Mouse (Mus musculus): ENCODE results near the gene Olfr97.
"Not testable (repeated sequence)": the region's sequence is repeated elsewhere in the genome, so short reads cannot be mapped to it uniquely, and the experiment has no call there.

The Olfr97 gene

GRCm38 (mm10) chr17:37237230-37237629 lies at the start of gene Olfr97:
Gene Olfr97 (minus strand): TSS chr17:37237330.
- not testable (repeated sequence) for DNase-seq

- no peak for DNase-seq
These were observed 46.2 kb upstream of the Olfr97 start, which contains the start of gene Olfr99 for GRCm38 (mm10) chr17:37283360-37283759. Gene Olfr99 (minus strand): TSS chr17:37283460.

- DNase-seq = no peak
These were observed 43.2 kb upstream of the Olfr97 start for GRCm38 (mm10) chr17:37280331-37280730.

- no peak for DNase-seq
These were observed 39.4 kb upstream of the Olfr97 start for GRCm38 (mm10) chr17:37276573-37276972.

- no peak for DNase-seq
These were observed 38.6 kb upstream of the Olfr97 start for GRCm38 (mm10) chr17:37275626-37276248.

GRCm38 (mm10) chr17:37270702-37271092 lies 33.6 kb upstream of the Olfr97 start:
- peak; percentile 10 to 42 for DNase-seq

GRCm38 (mm10) chr17:37270058-37270701 lies 33.0 kb upstream of the Olfr97 start, which contains the start of gene H2-M3:
Gene H2-M3 (plus strand): TSS chr17:37270220.
- peak; percentile 89 for DNase-seq

GRCm38 (mm10) chr17:37263626-37264025 lies 26.5 kb upstream of the Olfr97 start, which contains the start of gene Olfr98:
Gene Olfr98 (minus strand): TSS chr17:37263749.
- DNase-seq = no peak

- peak; percentile 6 to 9 for DNase-seq
These were observed 13.4 kb upstream of the Olfr97 start for GRCm38 (mm10) chr17:37250544-37250943.

GRCm38 (mm10) chr17:37249460-37249859 lies 12.3 kb upstream of the Olfr97 start:
- DNase-seq = no peak

GRCm38 (mm10) chr17:37246715-37247114 lies 9.6 kb upstream of the Olfr97 start:
- DNase-seq = peak; percentile 22 to 36

GRCm38 (mm10) chr17:37242198-37242597 lies 5.1 kb upstream of the Olfr97 start:
- no peak for DNase-seq

GRCm38 (mm10) chr17:37221879-37222278 lies 15.3 kb downstream of the Olfr97 start:
- no peak for DNase-seq

GRCm38 (mm10) chr17:37219846-37220245 lies 17.3 kb downstream of the Olfr97 start, which contains the start of gene Olfr96:
Gene Olfr96 (plus strand): TSS chr17:37220146.
- no peak for DNase-seq

GRCm38 (mm10) chr17:37218486-37218885 lies 18.6 kb downstream of the Olfr97 start:
- no peak for DNase-seq

- DNase-seq = no peak
These were observed 24.1 kb downstream of the Olfr97 start, which contains the start of gene Olfr95 for GRCm38 (mm10) chr17:37213018-37213417. Gene Olfr95 (minus strand): TSS chr17:37213118.

GRCm38 (mm10) chr17:37210884-37211768 lies 26.0 kb downstream of the Olfr97 start:
- no peak for DNase-seq

- no peak for DNase-seq
These were observed 33.3 kb downstream of the Olfr97 start for GRCm38 (mm10) chr17:37203917-37204236.

- DNase-seq = peak; percentile 84
These were observed 33.8 kb downstream of the Olfr97 start for GRCm38 (mm10) chr17:37203206-37203916.

GRCm38 (mm10) chr17:37200894-37201293 lies 36.2 kb downstream of the Olfr97 start, which contains the start of gene Olfr94:
Gene Olfr94 (minus strand): TSS chr17:37200994.
- DNase-seq = no peak

- DNase-seq = peak; percentile 39 to 57
These were observed 40.0 kb downstream of the Olfr97 start for GRCm38 (mm10) chr17:37196845-37197724.

Data from kidney, postnatal 4 days (tissue).